Mouse (Mus musculus) neural tube, embryonic 10.5 days (tissue): Measurements from ENCODE around the gene Soga1.

Experiments used
- DNase-seq: peaks from one replicate; pipeline ENCODE4 v3.0.0-alpha.2; 2017; ENCODE audit warnings: low spot score; ENCODE audit errors: extremely low spot score

Soga1 gene

GRCm38 (mm10) chr2:157081331-157081730 lies 2.3 kb upstream of the Soga1 start:
- no peak for DNase-seq

- DNase-seq = no peak
Observed at GRCm38 (mm10) chr2:157079701-157080180, 687 bp upstream of the Soga1 start.

- DNase-seq = peak; percentile 68
Observed at GRCm38 (mm10) chr2:157078059-157078792, 828 bp downstream of the Soga1 start.

- DNase-seq = peak; percentile 60
Observed at GRCm38 (mm10) chr2:157077641-157078058, 1.4 kb downstream of the Soga1 start.

GRCm38 (mm10) chr2:157077160-157077559 lies 1.9 kb downstream of the Soga1 start:
- DNase-seq = peak; percentile 36

- no peak for DNase-seq
Observed at GRCm38 (mm10) chr2:157076585-157076984, 2.5 kb downstream of the Soga1 start.

- no peak for DNase-seq
Observed at GRCm38 (mm10) chr2:157075685-157076084, 3.4 kb downstream of the Soga1 start.

GRCm38 (mm10) chr2:157075226-157075625 lies 3.8 kb downstream of the Soga1 start:
- no peak for DNase-seq

- DNase-seq = no peak
Observed at GRCm38 (mm10) chr2:157074772-157075171, 4.3 kb downstream of the Soga1 start.

GRCm38 (mm10) chr2:157074186-157074724 lies 4.8 kb downstream of the Soga1 start:
- no peak for DNase-seq

GRCm38 (mm10) chr2:157073378-157074052 lies 5.5 kb downstream of the Soga1 start:
- no peak for DNase-seq

- no peak for DNase-seq
Observed at GRCm38 (mm10) chr2:157072316-157072990, 6.6 kb downstream of the Soga1 start.

- no peak for DNase-seq
Observed at GRCm38 (mm10) chr2:157071556-157071955, 7.5 kb downstream of the Soga1 start.

GRCm38 (mm10) chr2:157070365-157070764 lies 8.7 kb downstream of the Soga1 start:
- DNase-seq = no peak

- no peak for DNase-seq
Observed at GRCm38 (mm10) chr2:157069755-157070315, 9.2 kb downstream of the Soga1 start.

- DNase-seq = no peak
Observed at GRCm38 (mm10) chr2:157069355-157069735, 9.7 kb downstream of the Soga1 start.

- DNase-seq = no peak
Observed at GRCm38 (mm10) chr2:157068701-157069354, 10.2 kb downstream of the Soga1 start.

- DNase-seq = no peak
Observed at GRCm38 (mm10) chr2:157066731-157067430, 12.2 kb downstream of the Soga1 start.

- no peak for DNase-seq
Observed at GRCm38 (mm10) chr2:157065879-157066226, 13.2 kb downstream of the Soga1 start.
